Mouse (Mus musculus) adrenal gland, postnatal 14 days (tissue): Measurements from ENCODE around the gene Trim26. TPM values are rescaled to one million over a fixed set of nuclear protein-coding genes. Genes with fewer than 3 reads are reported as not detected.
"Not testable (repeated sequence)": the region's sequence is repeated elsewhere in the genome, so short reads cannot be mapped to it uniquely, and the experiment has no call there.

Experiments
- DNase-seq: peaks from one replicate; pipeline ENCODE4 v3.0.0; 2021; ENCODE audit warnings: mixed read lengths
- long read RNA-seq, 2 experiments: library from polyadenylated mRNA; stranded (forward); transcript quantifications; one replicate each; pipeline ENCODE4 v2.0.0; 2021
- total RNA-seq: library from RNA; stranded (reverse); gene quantifications from 2 replicates; pipeline ENCODE4 v1.2.3, GENCODE M21; 2021

Trim26 gene
- total RNA-seq: 45.3 and 55.8 TPM in 2 replicates
- long read RNA-seq, experiment 1, partial matches to known transcripts: 15 of 37 reads
- long read RNA-seq, experiment 1, other reads (novel, unspliced or antisense): 21 of 37 reads
- long read RNA-seq, experiment 2, partial matches to known transcripts: 2 of 19 reads
- long read RNA-seq, experiment 2, other reads (novel, unspliced or antisense): 17 of 19 reads

GRCm38 (mm10) chr17:36836874-36837647 lies at the start of gene Trim26:
Trim26 (plus strand) TSS chr17:36837134.
- peak; percentile 99 for DNase-seq

GRCm38 (mm10) chr17:36788351-36788750 lies 48.6 kb upstream of the Trim26 start:
- DNase-seq: no peak

GRCm38 (mm10) chr17:36788801-36789200 lies 48.1 kb upstream of the Trim26 start:
- peak; percentile 82 for DNase-seq

DNA sequence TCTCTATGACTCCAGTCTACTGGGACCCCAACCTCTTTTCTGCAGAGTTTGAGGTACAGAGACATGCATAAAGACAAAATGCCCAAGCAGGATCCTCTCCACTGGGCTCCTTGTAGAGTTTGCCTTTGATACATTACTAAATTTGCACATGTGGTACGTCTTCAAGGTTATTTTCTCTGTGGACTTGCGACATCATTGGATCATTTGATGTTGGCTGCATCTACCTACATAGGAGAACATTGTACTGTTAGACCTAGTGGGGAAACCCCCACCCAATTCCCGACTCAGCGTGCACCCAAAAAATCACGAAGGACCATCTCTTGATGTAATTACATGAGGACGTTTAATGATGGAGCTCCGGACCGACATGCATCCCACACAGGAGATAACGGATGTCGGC lies 37.4 kb upstream of the Trim26 start:
- DNase-seq: no peak

GRCm38 (mm10) chr17:36799921-36800462 lies 36.9 kb upstream of the Trim26 start:
- DNase-seq: not testable (repeated sequence)

DNA sequence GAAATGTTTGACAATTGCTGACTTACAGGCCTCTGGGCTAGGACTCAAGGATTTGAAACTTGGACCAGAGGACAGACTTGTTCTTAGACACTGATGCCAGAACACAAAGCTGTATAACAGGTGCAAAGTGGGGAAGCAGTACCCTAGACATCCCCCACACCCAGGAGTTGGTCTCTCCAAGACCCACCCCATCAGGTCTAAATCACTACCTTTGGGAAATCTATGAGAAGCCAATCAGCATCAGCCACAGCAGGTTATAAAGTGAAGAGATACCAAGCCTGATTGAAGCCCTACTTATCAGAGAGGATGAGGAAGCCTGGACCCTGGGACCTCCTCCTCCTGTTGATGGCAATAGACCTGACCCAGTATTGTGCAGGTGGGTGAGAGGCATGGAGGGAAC lies 25.1 kb upstream of the Trim26 start, which contains the start of gene H2-M10.6:
Gene H2-M10.6 (plus strand): TSS at position 301 of the 400 bp plus-strand sequence.
- no peak for DNase-seq

DNA sequence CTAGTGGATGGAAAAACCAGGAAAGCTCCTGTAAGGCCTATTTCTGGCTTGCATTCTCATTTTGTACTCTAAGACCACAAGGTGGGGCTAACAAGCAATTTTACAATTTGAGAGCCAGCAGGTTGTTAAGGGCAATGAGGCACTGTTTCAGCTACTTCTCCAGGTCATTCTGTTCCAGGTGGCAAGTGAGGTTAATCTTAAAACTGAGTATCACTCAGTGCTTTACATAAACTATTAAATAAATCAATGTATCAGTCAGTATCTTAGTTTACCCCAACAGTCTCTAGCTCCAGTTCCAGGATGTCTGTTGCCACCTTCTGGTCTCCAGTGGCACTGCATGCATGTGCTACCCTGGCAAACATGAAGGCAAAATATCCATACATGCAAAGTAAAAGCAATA lies 12.9 kb upstream of the Trim26 start:
- peak; percentile 62 for DNase-seq

DNA sequence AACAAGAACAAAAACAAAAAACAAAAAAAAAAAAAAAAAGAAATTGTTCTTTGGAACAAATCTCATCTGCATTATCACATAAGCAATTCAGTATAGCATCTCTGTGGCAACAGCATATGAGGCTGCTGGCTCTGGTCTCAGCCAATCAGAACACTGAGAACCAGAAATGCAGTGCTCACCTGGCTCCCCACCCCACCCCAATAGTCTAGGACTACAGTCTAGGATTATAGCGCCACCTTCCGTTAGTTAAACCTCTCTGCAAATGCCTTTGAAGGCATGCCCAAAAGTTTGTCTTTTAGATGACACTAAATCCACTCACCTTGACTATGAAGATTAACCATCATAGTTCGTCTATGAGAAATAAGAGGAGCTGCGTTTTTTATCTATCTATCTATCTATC lies 11.4 kb upstream of the Trim26 start:
- DNase-seq: no peak

DNA sequence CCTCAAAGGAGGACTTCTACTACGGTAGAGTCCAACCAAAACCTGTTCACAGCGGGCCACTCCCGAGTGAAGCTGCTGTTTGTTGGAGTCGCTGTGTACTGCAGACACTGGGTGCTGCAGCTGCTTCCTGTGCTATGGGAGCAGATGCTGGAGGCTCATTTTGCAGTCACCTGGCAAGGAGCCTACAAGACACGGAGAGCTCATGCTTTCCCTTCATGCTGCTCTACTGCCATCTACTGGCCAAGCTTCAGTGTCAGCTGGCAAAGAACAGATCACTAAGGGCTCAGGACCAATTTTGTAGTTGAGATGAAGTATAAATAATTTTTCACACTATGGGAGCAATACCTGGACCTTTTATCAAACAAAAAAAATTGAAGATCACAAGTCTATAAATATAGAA lies 10.9 kb upstream of the Trim26 start:
- DNase-seq: peak; percentile 90

- no peak for DNase-seq
Observed at GRCm38 (mm10) chr17:36828488-36828887, 8.4 kb upstream of the Trim26 start.

- no peak for DNase-seq
Observed at GRCm38 (mm10) chr17:36830470-36830869, 6.5 kb upstream of the Trim26 start.

- DNase-seq: no peak
Observed at GRCm38 (mm10) chr17:36832694-36833093, 4.2 kb upstream of the Trim26 start.

GRCm38 (mm10) chr17:36835591-36836426 lies 1.1 kb upstream of the Trim26 start:
- DNase-seq: peak; percentile 79

DNA sequence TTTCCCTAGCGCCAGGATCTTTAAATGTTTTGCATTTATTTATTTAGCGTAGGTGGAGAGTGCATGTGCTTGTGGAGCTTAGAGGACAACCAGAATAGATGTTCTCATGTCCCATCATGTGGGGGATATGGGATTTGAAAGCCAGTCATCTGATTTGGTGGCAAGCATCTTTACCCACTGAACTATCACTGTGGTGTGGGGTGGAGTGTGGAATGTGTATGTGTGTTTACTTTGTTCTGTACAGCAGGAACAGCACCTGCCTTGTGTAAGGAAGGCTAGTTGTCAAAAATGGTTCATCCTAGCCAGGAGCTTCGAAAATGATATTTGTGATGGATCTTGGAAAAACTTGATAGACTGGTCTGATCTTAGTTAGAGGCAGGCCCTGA lies 514 bp upstream of the Trim26 start:
- DNase-seq: peak; percentile 13

DNA sequence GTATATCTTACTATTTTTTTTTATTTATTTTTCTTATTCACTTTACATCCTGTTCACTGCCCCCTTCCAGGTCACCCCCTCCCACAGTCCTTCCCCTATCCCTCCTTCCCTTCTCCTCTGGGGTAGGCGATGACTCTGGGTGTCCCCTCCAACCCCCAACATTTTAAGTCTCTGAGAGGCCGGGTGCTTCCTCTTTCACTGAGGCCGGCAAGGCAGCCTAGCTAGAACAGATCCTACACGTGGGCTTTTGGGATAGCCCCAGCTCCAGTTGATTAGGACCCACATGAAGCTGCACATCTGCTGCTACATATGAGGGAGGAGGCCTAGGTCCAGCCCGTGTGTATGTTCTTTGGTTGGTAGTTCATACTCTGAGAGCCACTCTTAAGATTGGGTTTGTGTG lies 2.1 kb downstream of the Trim26 start:
- DNase-seq: no peak

DNA sequence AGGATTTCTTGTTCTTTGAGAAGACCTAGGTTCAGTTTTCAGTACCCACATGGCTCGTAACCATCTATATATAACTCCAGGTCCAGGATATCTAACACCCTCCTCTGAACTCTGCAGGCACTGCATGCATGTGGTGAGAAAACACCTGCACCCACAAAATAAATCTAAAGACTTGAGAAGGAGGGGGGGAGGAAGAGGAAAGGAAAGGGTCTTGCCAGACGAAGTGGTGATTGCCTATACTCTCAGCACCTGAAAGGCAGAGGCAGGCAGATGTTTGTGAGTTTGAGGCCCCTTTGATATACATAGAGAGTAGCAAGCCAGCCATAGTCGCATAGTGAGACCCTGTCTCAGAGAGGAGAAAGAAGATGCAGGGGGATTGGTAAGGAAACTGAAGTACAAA lies 3.0 kb downstream of the Trim26 start:
- no peak for DNase-seq

DNA sequence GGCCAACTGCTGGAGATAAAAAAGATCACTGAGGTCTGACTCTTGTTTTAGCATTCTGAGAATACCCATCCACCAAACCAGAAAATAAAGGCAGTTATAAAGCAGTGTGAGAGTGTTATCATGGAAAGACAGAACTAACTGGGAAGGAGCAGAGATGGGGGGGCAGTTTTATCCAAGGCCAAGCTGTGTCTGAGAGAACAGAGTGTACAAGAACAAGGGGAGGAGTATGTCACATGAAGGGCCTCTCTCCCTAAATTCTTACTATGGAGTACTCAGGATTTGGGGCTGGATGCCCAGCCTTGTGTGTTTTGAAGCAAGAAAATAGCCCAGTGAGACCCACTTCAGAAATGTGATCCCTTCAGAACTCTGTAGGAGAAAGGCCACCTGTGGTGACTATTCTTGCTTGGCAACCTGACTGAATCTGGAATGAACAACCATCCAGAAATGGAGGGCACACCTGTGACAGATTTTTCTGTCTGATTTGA lies 4.1 kb downstream of the Trim26 start:
- no peak for DNase-seq

- DNase-seq: no peak
Observed at GRCm38 (mm10) chr17:36843696-36844095, 6.8 kb downstream of the Trim26 start.

GRCm38 (mm10) chr17:36844286-36844719 lies 7.4 kb downstream of the Trim26 start:
- DNase-seq: peak; percentile 29

GRCm38 (mm10) chr17:36844725-36845124 lies 7.8 kb downstream of the Trim26 start:
- DNase-seq: peak; percentile 84

DNA sequence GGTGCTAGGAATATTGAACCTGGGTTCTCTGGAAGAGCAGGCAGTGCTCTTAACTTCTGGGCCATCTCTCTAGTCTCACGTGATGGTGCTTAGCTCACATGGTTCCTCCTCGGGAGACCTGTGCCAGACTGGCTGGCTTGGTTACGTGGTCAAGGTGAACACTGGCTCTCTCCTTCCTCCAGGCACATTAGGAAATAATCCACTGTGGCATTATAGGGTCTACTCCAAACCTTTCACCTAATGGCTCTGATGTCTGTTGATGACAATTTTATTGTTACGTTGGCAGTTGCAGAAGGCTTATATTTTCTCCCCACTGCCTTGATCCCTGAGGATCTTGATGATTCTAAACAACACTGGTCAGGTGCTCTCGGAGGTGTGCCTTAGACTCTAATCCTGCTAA lies 12.0 kb downstream of the Trim26 start:
- DNase-seq: peak; percentile 31

GRCm38 (mm10) chr17:36849992-36850391 lies 13.1 kb downstream of the Trim26 start:
- no peak for DNase-seq
